In the genomic region with DNA sequence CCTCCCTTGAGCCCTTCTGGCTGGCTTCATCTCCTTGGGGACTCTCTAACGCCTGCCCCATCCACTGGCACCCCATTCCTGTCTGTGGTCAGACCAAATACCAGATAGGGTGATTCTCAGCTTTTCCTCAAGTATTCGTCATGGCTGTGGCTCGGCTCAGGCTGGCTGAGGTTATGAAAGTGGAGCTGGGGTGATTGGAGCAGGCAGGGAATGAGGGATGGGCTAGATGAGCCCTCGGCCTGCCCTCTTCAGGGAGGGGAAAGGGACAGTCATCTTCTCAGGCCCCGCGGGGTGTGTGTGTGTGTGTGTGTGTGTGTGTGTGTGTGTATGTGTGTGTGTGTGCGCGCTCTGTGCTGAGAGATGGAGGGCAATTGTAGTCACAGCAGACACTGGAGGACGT, we compare ENCODE assay signal across 10 mouse cellular contexts. TPM values are rescaled to one million over a fixed set of nuclear protein-coding genes. Genes with fewer than 3 reads are reported as not detected.
DNase-seq lines count a peak whose midpoint lies in the region; ATAC-seq and TF ChIP-seq lines count a peak whose summit lies in the region.
"Had no signal": no experiment of that assay in that cellular context is flagged by ENCODE, and none has a peak within 500 bp of the region (broad histone marks: within the 10 kb centered on the region; RNA-seq: fewer than 3 reads in every experiment).

Podnl1 (plus strand) TSS at position 334 of the 400 bp plus-strand sequence.

- TF ChIP-seq POLR2A in CH12.LX (IDR thresholded peaks at IDR 0.05; ENCODE audit: low read depth, low read length) = no peak

- TF ChIP-seq CTCF in CH12.LX (conservative IDR thresholded peaks at IDR 0.05 in 1 of 2, IDR thresholded peaks at IDR 0.05 in 1 of 2; ENCODE audit: low read depth in 2 of 2, low read length in 2 of 2) = no peak

- peaks cover 0 to 17% of the 10 kb centered on the region in 2 experiments for H3K36me3 ChIP-seq in CH12.LX (replicated peaks in 1 of 2; ENCODE audit: control insufficient read depth in 1 of 2, insufficient read depth in 1 of 2, low read length in 1 of 2)
- H3K36me3 ChIP-seq in limb, embryonic 13.5 days = no peaks in the 10 kb centered on the region

- 60% methylated on average over 9 of the region's 9 CpGs for WGBS in limb, embryonic 13.5 days

- no peaks in the 10 kb centered on the region for H3K9me3 ChIP-seq in CH12.LX (replicated peaks; ENCODE audit: low read length)
- no peaks in the 10 kb centered on the region for H3K9me3 ChIP-seq in limb, embryonic 13.5 days

- H3K9ac ChIP-seq in CH12.LX (ENCODE audit: insufficient read depth, low read depth) = no peak within 1 kb of the TSS
- H3K9ac ChIP-seq in limb, embryonic 13.5 days = no peak within 1 kb of the TSS

- in situ Hi-C loops in CH12.LX (cut with MboI; ENCODE audit: low pct_ligation_motif_present, low pct_unique_long_range_greater_than_20kb, low sequenced_read_pairs) = no loop called here

- dilution Hi-C loops in CH12.LX (cut with MboI; ENCODE audit: extremely low pct_ligation_motif_present, extremely low pct_unique_long_range_greater_than_20kb, low sequenced_read_pairs) = no loop called here

- peak within 1 kb of the TSS; percentile 43; the same call in 1 of the 2 replicates for H3K27ac ChIP-seq in CH12.LX (ENCODE audit: insufficient read depth, low read depth)
- H3K27ac ChIP-seq in limb, embryonic 13.5 days = 0 out of 2 replicates have a peak within 1 kb of the TSS, but pooled peaks have one; percentile 63

- peak within 1 kb of the TSS in 1 of 3 experiments; percentile 30 for H3K4me3 ChIP-seq in CH12.LX (replicated peaks in 1 of 3; ENCODE audit: low read depth in 2 of 3, low read length in 2 of 3, poor library complexity in 1 of 3)
- H3K4me3 ChIP-seq in limb, embryonic 13.5 days = no peak within 1 kb of the TSS

- peak; percentile 58 for DNase-seq in kidney, postnatal 10 days
- no peak for DNase-seq in kidney, postnatal 25 days
- DNase-seq in CH12.LX (ENCODE audit: extremely low read depth) = no peak
- peak; percentile 76 for DNase-seq in adrenal gland, postnatal 14 days
- DNase-seq in left cerebral cortex, adult 11 months (ENCODE audit: low spot score) = no peak
- no peak for DNase-seq in layer of hippocampus, adult 9-11 months
- no peak for DNase-seq in layer of hippocampus, adult 18-20 months (ENCODE audit: low spot score in 2 of 2)
- DNase-seq: cerebellum, postnatal 10 days; thymus, postnatal 14 days had no signal

- peaks cover 2% of the 10 kb centered on the region for H3K27me3 ChIP-seq in CH12.LX (replicated peaks)
- no peaks in the 10 kb centered on the region for H3K27me3 ChIP-seq in limb, embryonic 13.5 days

- no peak within 1 kb of the TSS for H3K4me2 ChIP-seq in CH12.LX (ENCODE audit: insufficient read depth, low read depth, poor library complexity, severe bottlenecking)
- H3K4me2 ChIP-seq in limb, embryonic 13.5 days (replicated peaks) = no peak within 1 kb of the TSS

- no peaks in the 10 kb centered on the region for H3K79me2 ChIP-seq in CH12.LX (replicated peaks; ENCODE audit: control insufficient read depth, extremely low read depth, insufficient read depth, poor library complexity, severe bottlenecking)

- TF ChIP-seq EP300 in CH12.LX (IDR thresholded peaks at IDR 0.05; ENCODE audit: low read length) = no peak

- TF ChIP-seq RAD21 in CH12.LX (IDR thresholded peaks at IDR 0.05; ENCODE audit: low read depth, low read length) = no peak

- ATAC-seq in limb, embryonic 13.5 days (ENCODE audit: low FRiP score, low read depth) = no peak

- peaks cover 27 to 34% of the 10 kb centered on the region in 2 experiments for H3K4me1 ChIP-seq in CH12.LX (ENCODE audit: control insufficient read depth in 1 of 2, insufficient read depth in 2 of 2)
- peaks cover 20% of the 10 kb centered on the region for H3K4me1 ChIP-seq in limb, embryonic 13.5 days

TF ChIP-seq in CH12.LX, 34 proteins besides CTCF, POLR2A, EP300 and RAD21:
- TF ChIP-seq ZC3H11A (IDR thresholded peaks at IDR 0.05; ENCODE audit: low read depth, low read length) (no peak), SIN3A (IDR thresholded peaks at IDR 0.05; ENCODE audit: low read length) (no peak), IRF4 (IDR thresholded peaks at IDR 0.05; ENCODE audit: low read depth, low read length) (no peak), USF2 (conservative IDR thresholded peaks at IDR 0.05; ENCODE audit: low read depth, low read length) (no peak), RCOR1 (conservative IDR thresholded peaks at IDR 0.05; ENCODE audit: low read depth, low read length) (no peak), GABPA (IDR thresholded peaks at IDR 0.05; ENCODE audit: insufficient replicate concordance, low read depth, low read length) (no peak), E2F4 (IDR thresholded peaks at IDR 0.05; ENCODE audit: insufficient replicate concordance, low read depth, low read length) (no peak), ZKSCAN1 (IDR thresholded peaks at IDR 0.05; ENCODE audit: borderline replicate concordance, low read depth, low read length) (no peak), POLR2AphosphoS2 (IDR thresholded peaks at IDR 0.05; ENCODE audit: low read depth, low read length) (no peak), MAZ (IDR thresholded peaks at IDR 0.05; ENCODE audit: low read depth, low read length) (no peak), ZMIZ1 (IDR thresholded peaks at IDR 0.05; ENCODE audit: low read depth, low read length) (no peak)

RNA-seq across cellular contexts. Expression of gene Podnl1, which starts in this region (rescaled TPM):
- total RNA-seq in CH12.LX (2012; rRNA removed) (0.92 and 0.98 TPM in 2 replicates), CH12.LX (2014; rRNA removed) (1.8 and 2.0 TPM in 2 replicates)
- polyA plus RNA-seq in CH12.LX (2012; ENCODE audit: insufficient read length, low read depth) = 2.8 TPM in 2 replicates
- 0.44 and 1.1 TPM in 2 replicates for total RNA-seq in adrenal gland, postnatal 14 days (2021)
- 1.9 and 2.2 TPM in 2 replicates for polyA plus RNA-seq in limb, embryonic 13.5 days (2015; fragmentation: Nextera tagmentation; extraction: Ambion mirVana)
- not detected for total RNA-seq in layer of hippocampus, adult 18-20 months (2021)

Comparison
In these comparisons a context has a peak if more than half of its experiments do, and no peak if none do; other contexts are left out.
1. DNase-seq: peak in kidney, postnatal 10 days (single experiment) and adrenal gland, postnatal 14 days (single experiment); none in kidney, postnatal 25 days (0 of 2), CH12.LX (single experiment), left cerebral cortex, adult 11 months (single experiment), layer of hippocampus, adult 9-11 months (single experiment) and layer of hippocampus, adult 18-20 months (0 of 2).